Mouse (Mus musculus): ENCODE measurements at regions not wholly inside any gene's neighbourhood (a gene's known extent, or its start where the extent isn't known, plus 50 kb on each side); places are given as distances from the start of the nearest gene placed in this dataset.

DNA sequence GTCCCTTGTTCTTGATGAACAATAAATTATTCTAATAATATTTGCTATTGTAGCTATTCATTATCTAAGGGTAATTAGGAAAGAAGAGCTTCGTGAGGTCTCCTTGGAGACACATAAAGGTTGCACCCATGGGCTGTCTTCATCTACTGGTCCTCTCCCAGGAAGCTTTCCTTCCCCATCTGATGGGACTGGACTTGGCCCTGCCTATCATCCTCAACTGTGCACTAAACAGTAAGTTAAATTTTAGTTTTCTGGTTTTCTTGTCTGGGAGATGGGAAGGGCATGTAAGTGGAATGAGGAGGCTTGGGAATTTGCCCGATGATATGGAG is 554.5 kb downstream of the Gm9195 start:
- no peak for ATAC-seq (ENCODE audit: insufficient number of reproducible peaks, insufficient read depth, low FRiP score, low read depth)
- Histone ChIP-seq H3K4me2 (replicated peaks; ENCODE audit: low read depth, low read length) (no peak overlapping the region), H3K4me1 (ENCODE audit: control insufficient read depth, insufficient read depth, low read length) (no peaks in the 10 kb centered on the region), H3K9ac (replicated peaks; ENCODE audit: low read depth, low read length) (no peak overlapping the region), H3K36me3 (ENCODE audit: control insufficient read depth, insufficient read depth, low read length) (no peaks in the 10 kb centered on the region), H3K9me3 (ENCODE audit: control insufficient read depth, low read depth, low read length) (no peaks in the 10 kb centered on the region), H3K27ac (ENCODE audit: low read length) (no peak overlapping the region), H3K27me3 (ENCODE audit: control insufficient read depth, insufficient read depth, low read length) (no peaks in the 10 kb centered on the region), H3K4me3 (ENCODE audit: low read depth, low read length) (no peak overlapping the region)
- WGBS = 90% methylated on average over 2 of the region's 2 CpGs

GRCm38 (mm10) chr14:71936373-71937156 is 555.1 kb downstream of the Gm9195 start:
- 62% methylated on average over 6 of the region's 6 CpGs for WGBS
- H3K27ac ChIP-seq (ENCODE audit: low read length) = no peak overlapping the region
- no peaks in the 10 kb centered on the region for H3K27me3 ChIP-seq (ENCODE audit: control insufficient read depth, insufficient read depth, low read length)
- no peak overlapping the region for H3K4me2 ChIP-seq (replicated peaks; ENCODE audit: low read depth, low read length)
- H3K4me1 ChIP-seq (ENCODE audit: control insufficient read depth, insufficient read depth, low read length) = no peaks in the 10 kb centered on the region
- no peak overlapping the region for H3K4me3 ChIP-seq (ENCODE audit: low read depth, low read length)
- H3K9me3 ChIP-seq (ENCODE audit: control insufficient read depth, low read depth, low read length) = no peaks in the 10 kb centered on the region
- ATAC-seq (ENCODE audit: insufficient number of reproducible peaks, insufficient read depth, low FRiP score, low read depth) = no peak
- no peaks in the 10 kb centered on the region for H3K36me3 ChIP-seq (ENCODE audit: control insufficient read depth, insufficient read depth, low read length)
- H3K9ac ChIP-seq (replicated peaks; ENCODE audit: low read depth, low read length) = no peak overlapping the region

DNA sequence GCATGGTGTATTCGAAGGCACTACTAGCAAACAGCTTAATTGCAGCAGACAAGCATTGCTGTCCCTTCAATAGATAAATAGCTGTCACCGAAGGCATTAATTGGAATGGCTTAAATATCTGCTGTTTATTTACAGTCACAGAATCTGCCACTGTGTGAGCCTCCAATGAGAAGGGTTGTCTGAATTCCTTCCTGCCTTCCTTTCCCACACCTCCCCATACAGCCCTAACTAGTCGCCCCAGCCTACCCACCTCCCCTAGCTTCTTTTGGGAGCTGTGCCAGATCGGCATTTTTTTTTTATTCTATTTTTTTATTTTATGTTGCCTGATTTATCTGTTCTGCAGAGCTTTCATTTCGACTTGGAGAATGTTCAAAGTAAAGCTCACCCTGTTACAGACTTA is 575.7 kb downstream of the Gm9195 start:
- H3K27me3 ChIP-seq (ENCODE audit: control insufficient read depth, insufficient read depth, low read length) = no peaks in the 10 kb centered on the region
- no peaks in the 10 kb centered on the region for H3K36me3 ChIP-seq (ENCODE audit: control insufficient read depth, insufficient read depth, low read length)
- no peak overlapping the region for H3K4me2 ChIP-seq (replicated peaks; ENCODE audit: low read depth, low read length)
- H3K9ac ChIP-seq (replicated peaks; ENCODE audit: low read depth, low read length) = no peak overlapping the region
- no peak overlapping the region for H3K4me3 ChIP-seq (ENCODE audit: low read depth, low read length)
- no peaks in the 10 kb centered on the region for H3K9me3 ChIP-seq (ENCODE audit: control insufficient read depth, low read depth, low read length)
- 59% methylated on average over 5 of the region's 5 CpGs for WGBS
- ATAC-seq (ENCODE audit: insufficient number of reproducible peaks, insufficient read depth, low FRiP score, low read depth) = no peak
- no peaks in the 10 kb centered on the region for H3K4me1 ChIP-seq (ENCODE audit: control insufficient read depth, insufficient read depth, low read length)
- H3K27ac ChIP-seq (ENCODE audit: low read length) = no peak overlapping the region

DNA sequence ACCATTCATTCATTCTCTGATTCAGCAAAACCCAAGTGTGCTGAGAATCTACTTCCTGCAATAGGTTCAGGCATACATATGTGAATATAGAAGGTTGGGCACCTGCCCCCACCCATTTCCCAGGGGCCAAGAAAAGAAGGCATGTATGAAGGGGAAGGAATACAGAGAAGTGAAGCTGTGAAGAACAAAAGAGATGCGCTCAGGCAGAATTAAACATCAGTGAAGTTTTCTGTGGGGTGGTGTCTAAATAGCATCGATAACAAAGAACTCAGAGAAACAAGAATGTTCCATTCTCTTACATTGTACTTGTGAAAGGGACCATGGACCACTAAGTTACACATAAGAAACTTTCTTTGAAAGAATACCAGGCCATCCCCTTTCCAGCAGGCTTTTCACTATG is 580.7 kb downstream of the Gm9195 start:
- no peak for ATAC-seq (ENCODE audit: insufficient number of reproducible peaks, insufficient read depth, low FRiP score, low read depth)
- Histone ChIP-seq H3K9ac (replicated peaks; ENCODE audit: low read depth, low read length) (no peak overlapping the region), H3K36me3 (ENCODE audit: control insufficient read depth, insufficient read depth, low read length) (no peaks in the 10 kb centered on the region), H3K4me1 (ENCODE audit: control insufficient read depth, insufficient read depth, low read length) (no peaks in the 10 kb centered on the region), H3K9me3 (ENCODE audit: control insufficient read depth, low read depth, low read length) (no peaks in the 10 kb centered on the region), H3K4me2 (replicated peaks; ENCODE audit: low read depth, low read length) (no peak overlapping the region), H3K4me3 (ENCODE audit: low read depth, low read length) (no peak overlapping the region), H3K27me3 (ENCODE audit: control insufficient read depth, insufficient read depth, low read length) (no peaks in the 10 kb centered on the region), H3K27ac (ENCODE audit: low read length) (no peak overlapping the region)
- WGBS = 95% methylated on average over 2 of the region's 2 CpGs

GRCm38 (mm10) chr14:71895468-71895867 is 596.2 kb downstream of the Gm9195 start:
- H3K4me1 ChIP-seq (ENCODE audit: control insufficient read depth, insufficient read depth, low read length) = no peaks in the 10 kb centered on the region
- no peak overlapping the region for H3K4me2 ChIP-seq (replicated peaks; ENCODE audit: low read depth, low read length)
- WGBS = 83% methylated on average over 4 of the region's 4 CpGs
- H3K36me3 ChIP-seq (ENCODE audit: control insufficient read depth, insufficient read depth, low read length) = no peaks in the 10 kb centered on the region
- H3K9me3 ChIP-seq (ENCODE audit: control insufficient read depth, low read depth, low read length) = no peaks in the 10 kb centered on the region
- no peak overlapping the region for H3K9ac ChIP-seq (replicated peaks; ENCODE audit: low read depth, low read length)
- no peak for ATAC-seq (ENCODE audit: insufficient number of reproducible peaks, insufficient read depth, low FRiP score, low read depth)
- no peaks in the 10 kb centered on the region for H3K27me3 ChIP-seq (ENCODE audit: control insufficient read depth, insufficient read depth, low read length)
- H3K27ac ChIP-seq (ENCODE audit: low read length) = no peak overlapping the region
- H3K4me3 ChIP-seq (ENCODE audit: low read depth, low read length) = no peak overlapping the region

DNA sequence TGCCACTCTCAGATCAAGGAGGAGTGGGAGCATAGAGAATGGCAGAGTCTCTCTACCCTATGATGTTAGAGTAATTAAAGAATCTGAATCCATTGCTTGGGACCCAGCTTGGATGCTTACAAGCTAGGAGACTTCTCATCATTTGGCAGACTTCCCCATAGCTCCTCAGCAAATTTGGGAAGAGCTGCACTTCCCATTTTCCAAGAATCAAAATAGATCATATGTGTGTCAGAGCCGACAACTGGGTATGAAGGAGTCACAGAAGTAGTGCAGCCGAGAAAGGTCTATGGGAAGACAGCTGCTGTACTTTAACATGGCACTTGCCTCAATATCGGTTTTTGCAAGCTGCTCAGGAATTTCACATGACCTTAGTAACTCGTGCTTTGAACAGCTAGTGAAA is 596.8 kb downstream of the Gm9195 start:
- Histone ChIP-seq H3K27ac (ENCODE audit: low read length) (no peak overlapping the region), H3K36me3 (ENCODE audit: control insufficient read depth, insufficient read depth, low read length) (no peaks in the 10 kb centered on the region), H3K4me2 (replicated peaks; ENCODE audit: low read depth, low read length) (no peak overlapping the region), H3K9ac (replicated peaks; ENCODE audit: low read depth, low read length) (no peak overlapping the region), H3K4me1 (ENCODE audit: control insufficient read depth, insufficient read depth, low read length) (no peaks in the 10 kb centered on the region), H3K9me3 (ENCODE audit: control insufficient read depth, low read depth, low read length) (no peaks in the 10 kb centered on the region), H3K27me3 (ENCODE audit: control insufficient read depth, insufficient read depth, low read length) (no peaks in the 10 kb centered on the region), H3K4me3 (ENCODE audit: low read depth, low read length) (no peak overlapping the region)
- 78% methylated on average over 4 of the region's 4 CpGs for WGBS
- no peak for ATAC-seq (ENCODE audit: insufficient number of reproducible peaks, insufficient read depth, low FRiP score, low read depth)

- no peaks in the 10 kb centered on the region for H3K36me3 ChIP-seq (ENCODE audit: control insufficient read depth, insufficient read depth, low read length)
- no peak overlapping the region for H3K9ac ChIP-seq (replicated peaks; ENCODE audit: low read depth, low read length)
- WGBS = 45% methylated on average over 1 of the region's 1 CpGs
- H3K27ac ChIP-seq (ENCODE audit: low read length) = no peak overlapping the region
- H3K27me3 ChIP-seq (ENCODE audit: control insufficient read depth, insufficient read depth, low read length) = no peaks in the 10 kb centered on the region
- no peak overlapping the region for H3K4me3 ChIP-seq (ENCODE audit: low read depth, low read length)
- H3K4me1 ChIP-seq (ENCODE audit: control insufficient read depth, insufficient read depth, low read length) = no peaks in the 10 kb centered on the region
- no peaks in the 10 kb centered on the region for H3K9me3 ChIP-seq (ENCODE audit: control insufficient read depth, low read depth, low read length)
- no peak for ATAC-seq (ENCODE audit: insufficient number of reproducible peaks, insufficient read depth, low FRiP score, low read depth)
- no peak overlapping the region for H3K4me2 ChIP-seq (replicated peaks; ENCODE audit: low read depth, low read length)
Observed at GRCm38 (mm10) chr14:71893361-71893760, 598.3 kb downstream of the Gm9195 start.

- Histone ChIP-seq H3K36me3 (ENCODE audit: control insufficient read depth, insufficient read depth, low read length) (no peaks in the 10 kb centered on the region), H3K27ac (ENCODE audit: low read length) (no peak overlapping the region), H3K4me2 (replicated peaks; ENCODE audit: low read depth, low read length) (no peak overlapping the region), H3K9ac (replicated peaks; ENCODE audit: low read depth, low read length) (no peak overlapping the region), H3K4me3 (ENCODE audit: low read depth, low read length) (no peak overlapping the region), H3K9me3 (ENCODE audit: control insufficient read depth, low read depth, low read length) (no peaks in the 10 kb centered on the region), H3K4me1 (ENCODE audit: control insufficient read depth, insufficient read depth, low read length) (no peaks in the 10 kb centered on the region), H3K27me3 (ENCODE audit: control insufficient read depth, insufficient read depth, low read length) (no peaks in the 10 kb centered on the region)
- no peak for ATAC-seq (ENCODE audit: insufficient number of reproducible peaks, insufficient read depth, low FRiP score, low read depth)
- 65% methylated on average over 1 of the region's 1 CpGs for WGBS
Observed at GRCm38 (mm10) chr14:71891667-71892066, 600.0 kb downstream of the Gm9195 start.

DNA sequence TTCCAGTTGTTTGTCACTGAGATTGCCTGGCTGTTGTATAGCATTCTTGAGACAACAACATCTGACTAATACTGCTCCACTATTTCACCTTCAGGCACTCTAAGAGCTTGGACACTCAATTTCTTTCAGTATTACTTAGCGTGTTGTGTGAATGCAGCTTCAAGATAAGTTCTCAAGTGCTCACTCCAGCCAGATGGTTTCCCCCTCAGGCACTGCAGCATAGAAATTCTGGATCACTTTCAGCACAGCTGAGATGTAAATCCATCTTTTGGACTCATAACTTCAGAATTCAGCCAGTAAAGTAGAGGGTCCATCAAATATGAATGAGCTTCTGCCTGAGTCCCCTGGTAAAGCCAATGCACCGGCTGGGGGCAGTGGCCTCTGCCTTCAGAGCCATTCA is 608.8 kb downstream of the Gm9195 start:
- no peak overlapping the region for H3K9ac ChIP-seq (replicated peaks; ENCODE audit: low read depth, low read length)
- 65% methylated on average over 2 of the region's 2 CpGs for WGBS
- H3K36me3 ChIP-seq (ENCODE audit: control insufficient read depth, insufficient read depth, low read length) = no peaks in the 10 kb centered on the region
- no peak overlapping the region for H3K27ac ChIP-seq (ENCODE audit: low read length)
- H3K4me1 ChIP-seq (ENCODE audit: control insufficient read depth, insufficient read depth, low read length) = no peaks in the 10 kb centered on the region
- H3K4me3 ChIP-seq (ENCODE audit: low read depth, low read length) = no peak overlapping the region
- H3K27me3 ChIP-seq (ENCODE audit: control insufficient read depth, insufficient read depth, low read length) = no peaks in the 10 kb centered on the region
- no peak for ATAC-seq (ENCODE audit: insufficient number of reproducible peaks, insufficient read depth, low FRiP score, low read depth)
- H3K9me3 ChIP-seq (ENCODE audit: control insufficient read depth, low read depth, low read length) = no peaks in the 10 kb centered on the region
- no peak overlapping the region for H3K4me2 ChIP-seq (replicated peaks; ENCODE audit: low read depth, low read length)

Data from stomach, embryonic 14.5 days (tissue).